Mouse (Mus musculus) CH12.LX (cell line): ENCODE measurements around the gene Cdk9. TPM values are rescaled to one million over a fixed set of nuclear protein-coding genes. Genes with fewer than 3 reads are reported as not detected.

Experiments used
- DNase-seq: peaks from one replicate; pipeline ENCODE4 v3.0.0-alpha.2; 2013; ENCODE audit errors: extremely low read depth
- H3K27ac ChIP-seq: 2 replicates; pipeline ENCODE4 v1.5.1; 2012; ENCODE audit warnings: low read depth, mild to moderate bottlenecking, control low read depth, moderate library complexity; ENCODE audit not compliant: insufficient read depth
- H3K27me3 ChIP-seq: replicated peaks from 2 replicates; pipeline ENCODE3; 2012; ENCODE audit warnings: inconsistent platforms
- H3K36me3 ChIP-seq, 2 experiments: replicated peaks in 1 of 2; 2 replicates each; pipeline versions ENCODE3 to v1.6.1; 2012; ENCODE audit warnings: inconsistent platforms in 1 of 2, low read length in 1 of 2, mild to moderate bottlenecking in 1 of 2, mixed read lengths in 1 of 2, moderate library complexity in 1 of 2; ENCODE audit not compliant: control insufficient read depth in 1 of 2, insufficient read depth in 1 of 2
- H3K4me1 ChIP-seq, 2 experiments: 2 replicates each; pipeline ENCODE4 v1.6.1; 2012; ENCODE audit warnings: inconsistent platforms in 1 of 2, moderate library complexity in 1 of 2; ENCODE audit not compliant: insufficient read depth in 2 of 2, control insufficient read depth in 1 of 2
- H3K4me2 ChIP-seq: 2 replicates; pipeline ENCODE4 v1.6.1; 2012; ENCODE audit warnings: low read depth, mild to moderate bottlenecking, control low read depth; ENCODE audit not compliant: poor library complexity, insufficient read depth, severe bottlenecking
- H3K4me3 ChIP-seq, 3 experiments: fragments of 150-350 bp in 1 of 3; sonication (generic) in 1 of 3; replicated peaks in 1 of 3; 2 replicates each; pipeline versions ENCODE3 to v1.5.1; 2011 to 2012; ENCODE audit warnings: low read depth in 2 of 3, low read length in 2 of 3, mild to moderate bottlenecking in 2 of 3, moderate library complexity in 2 of 3, control low read depth in 1 of 3, improper control_type of control experiment in 1 of 3, inconsistent platforms in 1 of 3, mixed read lengths in 1 of 3; ENCODE audit not compliant: poor library complexity in 1 of 3
- H3K79me2 ChIP-seq: replicated peaks from 2 replicates; pipeline ENCODE4 v1.6.1; 2012; ENCODE audit warnings: mild to moderate bottlenecking, moderate library complexity; ENCODE audit not compliant: control insufficient read depth, poor library complexity, insufficient read depth, severe bottlenecking; ENCODE audit errors: extremely low read depth
- H3K9ac ChIP-seq: 2 replicates; pipeline ENCODE4 v1.6.1; 2012; ENCODE audit warnings: low read depth, mild to moderate bottlenecking, control low read depth, moderate library complexity; ENCODE audit not compliant: insufficient read depth
- H3K9me3 ChIP-seq: replicated peaks from 2 replicates; pipeline ENCODE3; 2012; ENCODE audit warnings: low read length, inconsistent platforms, mixed read lengths
- BHLHE40 ChIP-seq: IDR thresholded peaks from 2 replicates; pipeline ENCODE4 v1.6.1; 2011; ENCODE audit warnings: mild to moderate bottlenecking, low read depth, low read length, improper control_type of control experiment
- CHD1 ChIP-seq: IDR thresholded peaks from 2 replicates; pipeline ENCODE4 v1.6.1; 2012; ENCODE audit warnings: low read depth, low read length, improper control_type of control experiment, inconsistent platforms
- CHD2 ChIP-seq: IDR thresholded peaks from 2 replicates; pipeline ENCODE4 v1.6.1; 2011; ENCODE audit warnings: low read length, improper control_type of control experiment
- CTCF ChIP-seq, 2 experiments: IDR thresholded peaks in 1 of 2; conservative IDR thresholded peaks in 1 of 2; 2 replicates each; pipeline ENCODE4 v1.5.1; 2011 to 2012; ENCODE audit warnings: low read depth in 2 of 2, low read length in 2 of 2, improper control_type of control experiment in 1 of 2, inconsistent platforms in 1 of 2, mild to moderate bottlenecking in 1 of 2, moderate library complexity in 1 of 2
- E2F4 ChIP-seq: IDR thresholded peaks from 2 replicates; pipeline ENCODE4 v1.6.1; 2011; ENCODE audit warnings: low read depth, low read length, improper control_type of control experiment; ENCODE audit not compliant: insufficient replicate concordance
- EP300 ChIP-seq: IDR thresholded peaks from 2 replicates; pipeline ENCODE4 v1.6.1; 2011; ENCODE audit warnings: low read length, improper control_type of control experiment
- ETS1 ChIP-seq: conservative IDR thresholded peaks from 2 replicates; pipeline ENCODE4 v1.6.1; 2012; ENCODE audit warnings: low read depth, mild to moderate bottlenecking, inconsistent platforms, low read length, improper control_type of control experiment, moderate library complexity
- GABPA ChIP-seq: IDR thresholded peaks from 2 replicates; pipeline ENCODE4 v1.6.1; 2012; ENCODE audit warnings: low read depth, low read length, improper control_type of control experiment, inconsistent platforms; ENCODE audit not compliant: insufficient replicate concordance
- JUND ChIP-seq: conservative IDR thresholded peaks from 2 replicates; pipeline ENCODE4 v1.6.1; 2011; ENCODE audit warnings: low read depth, low read length, improper control_type of control experiment
- KAT2A ChIP-seq: IDR thresholded peaks from 2 replicates; pipeline ENCODE4 v1.6.1; 2012; ENCODE audit warnings: low read length, improper control_type of control experiment, inconsistent platforms; ENCODE audit not compliant: insufficient replicate concordance
- MAX ChIP-seq: IDR thresholded peaks from 2 replicates; pipeline ENCODE4 v1.6.1; 2011; ENCODE audit warnings: low read length, improper control_type of control experiment
- MAZ ChIP-seq: IDR thresholded peaks from 2 replicates; pipeline ENCODE4 v1.6.1; 2012; ENCODE audit warnings: low read depth, mild to moderate bottlenecking, inconsistent platforms, low read length, improper control_type of control experiment, moderate library complexity
- MEF2A ChIP-seq: IDR thresholded peaks from 2 replicates; pipeline ENCODE4 v1.6.1; 2014; ENCODE audit warnings: low read depth, mild to moderate bottlenecking, inconsistent platforms, low read length, improper control_type of control experiment, borderline replicate concordance
- MXI1 ChIP-seq: IDR thresholded peaks from 2 replicates; pipeline ENCODE4 v1.6.1; 2011; ENCODE audit warnings: mild to moderate bottlenecking, low read depth, low read length, improper control_type of control experiment
- NELFE ChIP-seq: IDR thresholded peaks from 2 replicates; pipeline ENCODE4 v1.6.1; 2011; ENCODE audit warnings: low read depth, low read length, improper control_type of control experiment
- NRF1 ChIP-seq: IDR thresholded peaks from 2 replicates; pipeline ENCODE4 v1.6.1; 2014; ENCODE audit warnings: low read depth, mild to moderate bottlenecking, inconsistent platforms, low read length, improper control_type of control experiment, moderate library complexity
- POLR2A ChIP-seq: IDR thresholded peaks from 2 replicates; pipeline ENCODE4 v1.6.1; 2011; ENCODE audit warnings: low read depth, mild to moderate bottlenecking, improper control_type of control experiment, low read length
- POLR2AphosphoS2 ChIP-seq: IDR thresholded peaks from 2 replicates; pipeline ENCODE4 v1.6.1; 2011; ENCODE audit warnings: low read depth, low read length, improper control_type of control experiment
- RAD21 ChIP-seq: IDR thresholded peaks from 2 replicates; pipeline ENCODE4 v1.6.1; 2011; ENCODE audit warnings: low read depth, mild to moderate bottlenecking, low read length, improper control_type of control experiment, moderate library complexity
- RCOR1 ChIP-seq: conservative IDR thresholded peaks from 2 replicates; pipeline ENCODE4 v1.6.1; 2012; ENCODE audit warnings: low read depth, mild to moderate bottlenecking, inconsistent platforms, low read length, improper control_type of control experiment
- TBP ChIP-seq: conservative IDR thresholded peaks from 2 replicates; pipeline ENCODE4 v1.6.1; 2011; ENCODE audit warnings: low read depth, low read length, improper control_type of control experiment
- USF1 ChIP-seq: IDR thresholded peaks from 2 replicates; pipeline ENCODE4 v1.6.1; 2014; ENCODE audit warnings: low read depth, mild to moderate bottlenecking, inconsistent platforms, low read length, improper control_type of control experiment
- ZC3H11A ChIP-seq: IDR thresholded peaks from 2 replicates; pipeline ENCODE4 v1.6.1; 2012; ENCODE audit warnings: low read depth, mild to moderate bottlenecking, inconsistent platforms, low read length, improper control_type of control experiment
- ZMIZ1 ChIP-seq: IDR thresholded peaks from 2 replicates; pipeline ENCODE4 v1.6.1; 2012; ENCODE audit warnings: low read depth, mild to moderate bottlenecking, inconsistent platforms, low read length, improper control_type of control experiment
- dilution Hi-C: fragments of 300-500 bp; cut with MboI; formaldehyde crosslinking; loops from 2 replicates; pipeline ENCODE4 v1.14.3; 2020; ENCODE audit warnings: low sequenced_read_pairs; ENCODE audit not compliant: extremely low pct_unique_long_range_greater_than_20kb, extremely low pct_ligation_motif_present
- in situ Hi-C: fragments of 300-500 bp; cut with MboI; formaldehyde crosslinking; loops from 3 replicates; pipeline ENCODE4 v1.14.3; 2019; ENCODE audit warnings: low sequenced_read_pairs, low pct_ligation_motif_present, low pct_unique_long_range_greater_than_20kb, mixed read lengths
- polyA plus RNA-seq: library from polyadenylated mRNA; unstranded; fragments of >175 nt; gene quantifications from 2 replicates; pipeline ENCODE4 v1.2.1, GENCODE M21; 2012; ENCODE audit warnings: low read depth; ENCODE audit not compliant: insufficient read length
- total RNA-seq, 2 experiments: library from RNA; depleted of rRNA; stranded (reverse); fragments of 300-350 nt in 1 of 2; fragments of >200 nt in 1 of 2; gene quantifications; 2 replicates each; pipeline ENCODE4 v1.2.3; 2012 to 2014

The Cdk9 gene
- total and polyA plus RNA-seq, 3 experiments: 41.7 to 136 (median 73.7) TPM

DNA sequence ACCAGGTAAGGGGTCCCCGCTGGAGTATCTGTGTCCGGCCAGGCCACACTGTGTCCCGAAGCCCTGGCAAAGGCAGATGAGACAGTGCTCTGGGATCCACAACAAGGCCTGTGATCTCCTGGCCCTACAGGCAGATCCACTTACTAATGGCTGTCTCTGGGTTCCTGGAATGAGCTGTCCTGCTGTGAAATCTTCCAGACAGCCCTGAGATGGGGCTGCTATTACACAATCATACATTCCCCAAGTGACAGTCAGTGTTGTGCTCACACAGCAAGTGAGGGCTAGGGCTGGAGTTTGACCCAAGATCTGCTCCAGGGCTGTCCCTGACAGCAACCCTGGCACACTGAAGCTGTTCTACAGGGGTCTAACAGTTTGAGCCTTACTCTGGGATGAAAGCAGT lies 27.1 kb downstream of the Cdk9 start:
- H3K36me3 ChIP-seq: peaks cover 56 to 90% of the 10 kb centered on the region in 2 experiments
- in situ Hi-C loops (no loop called here), dilution Hi-C loops (no loop called here)
- no peak for TF ChIP-seq ZMIZ1
- no peak for TF ChIP-seq CTCF (conservative IDR thresholded peaks at IDR 0.05 in 1 of 2, IDR thresholded peaks at IDR 0.05 in 1 of 2; ENCODE audit: low read depth in 2 of 2, low read length in 2 of 2)
- TF ChIP-seq POLR2A: no peak
- TF ChIP-seq POLR2AphosphoS2: no peak
- TF ChIP-seq BHLHE40: no peak
- no peak for TF ChIP-seq NELFE
- TF ChIP-seq EP300: no peak
- TF ChIP-seq ZC3H11A: no peak
- TF ChIP-seq JUND: no peak
- no peak for TF ChIP-seq ETS1
- DNase-seq: no peak
- H3K9me3 ChIP-seq: no peaks in the 10 kb centered on the region
- no peak overlapping the region for H3K4me3 ChIP-seq
- peaks cover 3 to 13% of the 10 kb centered on the region in 2 experiments; a peak in 2 of 4 replicates for H3K4me1 ChIP-seq
- no peak overlapping the region for H3K9ac ChIP-seq
- H3K27ac ChIP-seq: no peak overlapping the region
- no peaks in the 10 kb centered on the region for H3K27me3 ChIP-seq
- no peaks in the 10 kb centered on the region for H3K79me2 ChIP-seq
- no peak overlapping the region for H3K4me2 ChIP-seq

DNA sequence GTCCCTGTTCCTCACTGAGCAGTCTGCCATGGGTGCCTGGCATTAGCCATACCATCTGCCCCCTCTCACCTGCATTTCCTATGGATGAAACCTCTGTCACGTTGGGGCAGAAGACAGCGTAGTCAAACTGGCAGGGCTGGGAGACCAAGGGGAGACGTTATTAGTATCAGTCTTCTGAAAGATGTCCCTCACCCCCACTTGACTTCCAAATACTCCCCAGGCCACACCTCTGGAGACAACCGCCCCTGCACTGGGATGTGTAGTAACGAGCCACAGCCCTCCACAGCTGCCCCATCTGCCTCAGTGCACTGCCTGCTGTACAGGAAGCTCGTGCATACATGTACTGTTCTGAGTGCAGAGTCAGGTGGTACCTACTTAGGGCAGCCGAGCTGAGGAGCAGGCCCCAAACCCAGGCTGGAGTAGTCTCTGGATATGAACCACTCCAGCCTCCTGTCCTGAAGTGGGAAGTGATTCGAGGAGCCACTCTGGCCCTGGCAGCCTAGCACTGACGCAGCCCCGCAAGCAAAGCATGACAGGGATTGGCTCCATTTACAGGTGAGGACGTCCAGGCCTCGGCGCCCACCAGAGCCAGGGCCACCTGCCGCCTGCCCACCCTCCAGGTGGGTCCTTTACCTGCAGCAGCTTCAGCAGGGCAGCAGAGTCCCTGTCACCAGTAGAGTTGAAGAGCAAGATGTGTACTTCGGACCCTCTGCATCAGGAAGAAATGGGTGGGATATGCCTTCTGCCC lies 28.0 kb downstream of the Cdk9 start:
- H3K4me1 ChIP-seq: peaks cover 3 to 12% of the 10 kb centered on the region in 2 experiments; a peak in 2 of 4 replicates
- DNase-seq: no peak
- H3K4me2 ChIP-seq: no peak overlapping the region
- H3K9ac ChIP-seq: no peak overlapping the region
- H3K36me3 ChIP-seq: peaks cover 56 to 88% of the 10 kb centered on the region in 2 experiments
- TF ChIP-seq NRF1: no peak
- TF ChIP-seq ETS1: no peak
- TF ChIP-seq MXI1: no peak
- no peak for TF ChIP-seq MEF2A
- TF ChIP-seq MAZ: no peak
- no peak for TF ChIP-seq RAD21
- no peak for TF ChIP-seq KAT2A
- no peak for TF ChIP-seq USF1
- no peak for TF ChIP-seq GABPA
- TF ChIP-seq TBP: no peak
- no peak for TF ChIP-seq CHD1
- TF ChIP-seq JUND: no peak
- no peak for TF ChIP-seq E2F4
- TF ChIP-seq BHLHE40: no peak
- no peak for TF ChIP-seq CHD2
- TF ChIP-seq MAX: no peak
- TF ChIP-seq EP300: no peak
- TF ChIP-seq RCOR1: no peak
- TF ChIP-seq ZC3H11A: no peak
- no peaks in the 10 kb centered on the region for H3K79me2 ChIP-seq
- no peaks in the 10 kb centered on the region for H3K27me3 ChIP-seq
- H3K27ac ChIP-seq: no peak overlapping the region
- in situ Hi-C loops: loop anchor here (5.0 kb wide), 1 partner anchor 98 kb away; the partner anchor contains the start of gene St6galnac4
- H3K9me3 ChIP-seq: no peaks in the 10 kb centered on the region
- no peak overlapping the region for H3K4me3 ChIP-seq
- dilution Hi-C loops: no loop called here
